Mouse (Mus musculus) thymus, adult 2 months (tissue): ENCODE results near the gene Slc35g1. TPM values are rescaled to one million over a fixed set of nuclear protein-coding genes. Genes with fewer than 3 reads are reported as not detected.

Experiments
- DNase-seq: peaks from one replicate; pipeline ENCODE4 v3.0.0; 2021
- H3K27ac ChIP-seq: fragments of 200-500 bp; 2 replicates; pipeline ENCODE4 v1.5.1; 2012; ENCODE audit warnings: low read length, control low read depth; ENCODE audit not compliant: control insufficient read depth, insufficient read depth
- H3K27me3 ChIP-seq: fragments of 200-500 bp; 2 replicates; pipeline ENCODE4 v1.6.1; 2012; ENCODE audit warnings: mild to moderate bottlenecking, low read length, moderate library complexity, mixed read lengths; ENCODE audit not compliant: control insufficient read depth, insufficient read depth
- H3K36me3 ChIP-seq: fragments of 200-500 bp; 2 replicates; pipeline ENCODE4 v1.6.1; 2012; ENCODE audit warnings: mild to moderate bottlenecking, low read length, moderate library complexity; ENCODE audit not compliant: control insufficient read depth, insufficient read depth
- H3K4me1 ChIP-seq: fragments of 200-500 bp; replicated peaks from 2 replicates; pipeline ENCODE4 v1.6.1; 2012; ENCODE audit warnings: low read length; ENCODE audit not compliant: control insufficient read depth, insufficient read depth
- H3K4me3 ChIP-seq: fragments of 200-500 bp; 2 replicates; pipeline ENCODE4 v1.5.1; 2012; ENCODE audit warnings: mild to moderate bottlenecking, low read length, control low read depth, moderate library complexity; ENCODE audit not compliant: control insufficient read depth, insufficient read depth
- CTCF ChIP-seq: fragments of 200-500 bp; IDR thresholded peaks from 2 replicates; pipeline ENCODE4 v1.5.1; 2012; ENCODE audit warnings: mild to moderate bottlenecking, control low read depth, low read length, moderate library complexity, borderline replicate concordance; ENCODE audit not compliant: control insufficient read depth, poor library complexity, insufficient read depth; ENCODE audit errors: extremely low read depth
- POLR2A ChIP-seq: fragments of 200-500 bp; IDR thresholded peaks from 2 replicates; pipeline ENCODE4 v1.6.1; 2012; ENCODE audit warnings: mild to moderate bottlenecking, low read length, control low read depth, moderate library complexity; ENCODE audit not compliant: control insufficient read depth, poor library complexity, insufficient read depth; ENCODE audit errors: extremely low read depth
- WGBS: fragments of 180-500 bp; shearing (Covaris S2); methylation state at CpG from one replicate; pipeline ENCODE4 v1.1.7; 2018; 5-methylcytosine and 5-hydroxymethylcytosine counted together
- polyA plus RNA-seq: library from polyadenylated mRNA; depleted of rRNA; stranded (reverse); fragments of >200 nt; gene quantifications from 2 replicates; pipeline ENCODE4 v1.2.3, GENCODE M21; 2012

Slc35g1 gene
- polyA plus RNA-seq, 1 experiment, result 5.3 TPM

DNA sequence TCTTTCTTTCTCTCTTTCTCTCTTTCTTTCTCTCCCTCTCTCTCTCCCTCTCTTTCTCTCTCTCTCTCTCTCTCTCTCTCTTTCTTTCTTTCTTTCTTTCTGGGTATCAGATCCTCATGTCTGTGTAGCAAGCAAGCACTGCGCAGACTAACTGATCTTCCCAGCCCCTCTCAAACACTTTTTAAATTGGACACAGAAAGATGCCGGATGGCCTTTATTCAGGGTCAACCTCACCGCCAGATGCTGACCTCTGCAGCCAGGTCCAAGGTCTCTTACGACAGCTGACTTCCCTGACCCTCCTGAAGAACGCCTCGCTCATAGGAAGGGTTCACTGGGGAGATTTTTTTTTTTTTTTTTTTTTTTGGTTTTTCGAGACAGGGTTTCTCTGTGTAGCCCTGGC is 28.8 kb downstream of the Slc35g1 start:
- Histone ChIP-seq H3K4me3 (no peak overlapping the region), H3K27me3 (no peaks in the 10 kb centered on the region), H3K36me3 (no peaks in the 10 kb centered on the region), H3K27ac (no peak overlapping the region), H3K4me1 (no peaks in the 10 kb centered on the region)
- no peak for DNase-seq
- 87% methylated on average over 7 of the region's 7 CpGs for WGBS
- TF ChIP-seq CTCF (no peak), POLR2A (no peak)

DNA sequence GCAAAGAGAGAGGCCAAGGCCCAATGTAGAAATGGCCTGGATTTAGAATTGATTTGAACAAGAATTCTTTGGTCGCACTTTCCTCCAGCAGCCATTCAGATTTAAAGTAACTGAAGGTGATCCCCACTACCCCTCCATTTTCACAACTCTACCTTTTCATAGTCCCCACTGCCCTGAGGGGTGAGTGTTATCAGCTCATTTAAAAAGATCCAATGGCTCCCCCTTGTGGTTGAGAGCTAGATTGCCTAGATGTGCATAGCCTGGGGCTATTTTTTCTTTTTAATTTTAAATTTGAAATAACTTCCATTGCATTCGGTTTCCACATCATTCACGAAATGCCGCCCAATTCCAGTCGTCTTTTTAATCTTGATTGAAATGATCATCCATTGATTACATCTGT is 33.5 kb downstream of the Slc35g1 start:
- no peak overlapping the region for H3K27ac ChIP-seq

DNA sequence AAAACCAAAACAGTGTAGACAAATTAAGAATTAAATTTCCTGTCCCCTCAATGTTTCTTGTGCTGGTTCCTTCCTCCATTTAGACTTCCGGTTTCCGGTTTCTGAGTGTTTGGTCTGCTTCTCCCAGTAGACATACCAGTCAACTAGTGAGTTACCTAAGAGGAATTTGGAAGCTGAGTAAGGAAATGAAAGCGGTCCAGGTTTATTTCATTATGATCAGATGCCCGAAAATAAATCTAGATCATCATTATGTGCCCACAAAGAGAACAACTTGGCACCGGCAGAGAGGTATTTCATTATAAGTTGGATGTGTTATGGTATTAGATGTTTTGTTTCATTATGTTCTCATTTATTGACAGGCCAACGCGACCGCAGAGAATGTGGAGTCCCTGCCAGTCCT is 34.7 kb downstream of the Slc35g1 start:
- 87% methylated on average over 8 of the region's 8 CpGs for WGBS
- no peaks in the 10 kb centered on the region for H3K4me1 ChIP-seq
- DNase-seq, result no peak
- no peaks in the 10 kb centered on the region for H3K36me3 ChIP-seq
- no peak for TF ChIP-seq POLR2A
- no peak for TF ChIP-seq CTCF
- H3K27ac ChIP-seq, result no peak overlapping the region
- no peak overlapping the region for H3K4me3 ChIP-seq
- H3K27me3 ChIP-seq, result no peaks in the 10 kb centered on the region

More for the DNA sequence above, 33.5 kb downstream of the Slc35g1 start:
- DNase-seq, result peak; percentile 18
- no peaks in the 10 kb centered on the region for H3K36me3 ChIP-seq
- WGBS, result 59% methylated on average over 5 of the region's 5 CpGs
- no peak overlapping the region for H3K4me3 ChIP-seq
- TF ChIP-seq CTCF (no peak), POLR2A (no peak)
- no peaks in the 10 kb centered on the region for H3K4me1 ChIP-seq
- H3K27me3 ChIP-seq, result no peaks in the 10 kb centered on the region

DNA sequence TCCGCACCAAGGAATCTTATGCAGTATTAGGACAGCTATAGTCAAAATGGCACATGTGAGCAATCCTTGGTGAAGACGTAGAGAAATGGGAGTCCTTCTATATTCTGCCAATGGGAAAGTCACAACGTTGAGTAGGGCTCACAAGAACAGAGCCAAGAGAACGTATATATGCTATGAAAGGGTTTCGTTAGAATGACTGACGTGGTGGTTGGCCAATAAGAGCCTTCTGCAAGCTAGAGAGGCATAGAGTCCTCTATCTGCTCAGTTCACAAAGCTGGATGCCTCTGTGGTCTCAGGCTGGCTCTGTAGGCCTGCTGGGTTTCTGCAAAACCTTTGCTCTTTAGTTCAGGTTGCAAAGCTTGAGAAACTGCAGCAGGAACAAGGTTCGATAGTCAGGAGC is 35.5 kb downstream of the Slc35g1 start:
- WGBS, result 91% methylated on average over 7 of the region's 7 CpGs
- Histone ChIP-seq H3K4me1 (no peaks in the 10 kb centered on the region), H3K27me3 (no peaks in the 10 kb centered on the region), H3K4me3 (no peak overlapping the region), H3K36me3 (no peaks in the 10 kb centered on the region), H3K27ac (no peak overlapping the region)
- DNase-seq, result no peak
- TF ChIP-seq CTCF, result no peak
- TF ChIP-seq POLR2A, result no peak

DNA sequence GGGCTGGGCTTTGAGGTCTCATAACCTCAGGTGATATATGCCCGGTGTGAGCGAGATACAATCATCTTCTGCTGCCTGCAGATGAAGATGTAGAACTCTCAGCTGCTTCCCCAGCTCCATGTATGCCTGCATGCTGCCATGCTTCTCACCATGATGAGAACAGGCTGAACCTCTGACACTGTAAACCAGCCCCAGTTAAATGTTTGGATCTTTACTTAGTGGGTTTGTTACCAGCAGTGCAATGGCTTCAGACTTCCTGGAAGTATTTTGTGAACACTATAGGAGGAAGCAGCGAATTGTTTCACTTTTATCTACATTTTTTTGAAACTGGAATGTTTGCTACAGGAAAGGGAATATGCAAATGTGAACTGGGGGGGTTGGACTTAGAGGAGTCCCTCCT is 36.2 kb downstream of the Slc35g1 start:
- Histone ChIP-seq H3K27me3 (no peaks in the 10 kb centered on the region), H3K27ac (no peak overlapping the region), H3K36me3 (no peaks in the 10 kb centered on the region), H3K4me1 (no peaks in the 10 kb centered on the region), H3K4me3 (no peak overlapping the region)
- TF ChIP-seq POLR2A (no peak), CTCF (no peak)
- WGBS, result 80% methylated on average over 3 of the region's 3 CpGs
- no peak for DNase-seq

DNA sequence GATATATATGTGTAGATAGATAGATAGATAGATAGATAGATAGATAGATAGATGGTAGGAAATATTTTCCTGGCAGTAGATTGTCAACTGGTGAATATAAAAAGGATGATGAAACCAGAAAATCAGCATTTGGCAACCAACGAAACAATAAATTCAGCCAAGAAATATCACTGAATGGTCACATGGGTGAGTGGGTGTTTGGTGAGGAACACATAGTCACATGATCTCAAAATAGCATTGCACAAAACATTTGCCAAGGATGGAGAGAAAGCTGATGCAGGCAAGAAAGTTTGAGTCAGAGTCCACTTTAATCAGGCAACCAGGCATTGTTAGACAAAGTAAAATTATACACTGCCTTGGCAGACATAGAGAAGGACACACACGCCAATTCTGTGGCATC is 37.6 kb downstream of the Slc35g1 start:
- Histone ChIP-seq H3K27me3 (no peaks in the 10 kb centered on the region), H3K27ac (no peak overlapping the region), H3K36me3 (no peaks in the 10 kb centered on the region), H3K4me1 (no peaks in the 10 kb centered on the region), H3K4me3 (no peak overlapping the region)
- WGBS, result 84% methylated on average over 2 of the region's 2 CpGs
- DNase-seq, result no peak
- TF ChIP-seq CTCF, result no peak
- no peak for TF ChIP-seq POLR2A

DNA sequence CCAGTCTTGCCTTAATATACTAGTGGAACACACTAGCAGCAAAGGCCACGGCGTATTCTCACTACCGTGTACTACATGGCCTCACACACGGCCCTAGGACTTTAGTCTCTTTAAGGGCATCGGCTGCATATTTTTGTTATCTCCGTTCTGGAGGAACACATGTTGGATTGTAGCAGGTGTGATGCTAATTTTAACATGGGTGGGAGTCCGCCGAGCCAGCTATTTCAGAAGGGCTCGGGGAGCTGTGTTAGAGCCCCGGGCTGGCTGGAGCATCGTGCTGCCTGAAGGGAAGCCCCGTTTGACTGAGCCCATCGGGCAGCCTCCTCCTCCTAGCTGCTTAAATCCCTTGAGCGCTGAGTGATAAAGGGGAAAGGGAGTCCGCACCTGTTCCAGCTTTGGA is 39.4 kb downstream of the Slc35g1 start:
- no peaks in the 10 kb centered on the region for H3K36me3 ChIP-seq
- no peak overlapping the region for H3K4me3 ChIP-seq
- no peak overlapping the region for H3K27ac ChIP-seq
- no peak for TF ChIP-seq CTCF
- TF ChIP-seq POLR2A, result no peak
- DNase-seq, result no peak
- 95% methylated on average over 15 of the region's 15 CpGs for WGBS
- no peaks in the 10 kb centered on the region for H3K4me1 ChIP-seq
- no peaks in the 10 kb centered on the region for H3K27me3 ChIP-seq
